In genomic region chr10:9168725-9169124, GRCm38 (mm10) we compare ENCODE assay signal across 32 mouse cellular contexts.
DNase-seq lines count a peak whose midpoint lies in the region; ATAC-seq and TF ChIP-seq lines count a peak whose summit lies in the region.
"Had no signal": no experiment of that assay in that cellular context is flagged by ENCODE, and none has a peak within 500 bp of the region (broad histone marks: within the 10 kb centered on the region; RNA-seq: fewer than 3 reads in every experiment).

No protein-coding gene starts in this region.

- ATAC-seq in forebrain, postnatal 0 days = peak; percentile 34
- no peak for ATAC-seq in forebrain, embryonic 13.5 days
- ATAC-seq in midbrain, embryonic 16.5 days = peak; percentile 44; the same call in 1 of the 2 replicates
- no peak for ATAC-seq in activated CD4-positive, CD25-positive, alpha-beta regulatory T cell, adult 4 months
- ATAC-seq: lung, postnatal 0 days; Patski had no signal

- H3K4me3 ChIP-seq in forebrain, postnatal 0 days (ENCODE audit: low read depth, low read length) = no peak overlapping the region
- no peak overlapping the region for H3K4me3 ChIP-seq in forebrain, embryonic 13.5 days
- no peak overlapping the region for H3K4me3 ChIP-seq in midbrain, embryonic 16.5 days (ENCODE audit: low read depth, low read length)
- H3K4me3 ChIP-seq: embryonic facial prominence, embryonic 15.5 days; forebrain, embryonic 12.5 days; gastrocnemius, adult 2 months; heart, adult 2 months; heart, embryonic 13.5 days; layer of hippocampus, adult 2 months; limb, embryonic 10.5 days; limb, embryonic 15.5 days; liver, embryonic 13.5 days; megakaryocyte, embryonic 14.5 days had no signal

- H3K36me3 ChIP-seq in forebrain, postnatal 0 days (ENCODE audit: insufficient read depth) = no peaks in the 10 kb centered on the region
- no peaks in the 10 kb centered on the region for H3K36me3 ChIP-seq in forebrain, embryonic 13.5 days (ENCODE audit: poor library complexity, severe bottlenecking)
- H3K36me3 ChIP-seq in midbrain, embryonic 16.5 days (ENCODE audit: control insufficient read depth, insufficient read depth, low read length) = no peaks in the 10 kb centered on the region
- H3K36me3 ChIP-seq: embryonic facial prominence, embryonic 15.5 days; forebrain, embryonic 12.5 days; heart, embryonic 13.5 days; limb, embryonic 10.5 days; limb, embryonic 15.5 days; liver, embryonic 13.5 days had no signal

- no peaks in the 10 kb centered on the region for H3K4me1 ChIP-seq in forebrain, postnatal 0 days (ENCODE audit: insufficient read depth)
- peaks cover 15% of the 10 kb centered on the region for H3K4me1 ChIP-seq in forebrain, embryonic 13.5 days
- peaks cover 23% of the 10 kb centered on the region for H3K4me1 ChIP-seq in midbrain, embryonic 16.5 days (ENCODE audit: control insufficient read depth, insufficient read depth, low read length)
- H3K4me1 ChIP-seq: embryonic facial prominence, embryonic 15.5 days; heart, embryonic 13.5 days; limb, embryonic 10.5 days; limb, embryonic 15.5 days; liver, embryonic 13.5 days; megakaryocyte, embryonic 14.5 days had no signal

- H3K27me3 ChIP-seq in forebrain, postnatal 0 days (ENCODE audit: insufficient read depth, low read length) = no peaks in the 10 kb centered on the region
- H3K27me3 ChIP-seq in forebrain, embryonic 13.5 days = no peaks in the 10 kb centered on the region
- H3K27me3 ChIP-seq in midbrain, embryonic 16.5 days (ENCODE audit: control insufficient read depth, insufficient read depth, low read depth, low read length) = no peaks in the 10 kb centered on the region
- H3K27me3 ChIP-seq: embryonic facial prominence, embryonic 15.5 days; forebrain, embryonic 12.5 days; heart, embryonic 13.5 days; limb, embryonic 15.5 days; liver, embryonic 13.5 days; megakaryocyte, embryonic 14.5 days had no signal

- H3K9ac ChIP-seq in forebrain, postnatal 0 days = no peak overlapping the region
- H3K9ac ChIP-seq in forebrain, embryonic 13.5 days = no peak overlapping the region
- H3K9ac ChIP-seq in midbrain, embryonic 16.5 days (ENCODE audit: low read depth, low read length) = no peak overlapping the region
- H3K9ac ChIP-seq: embryonic facial prominence, embryonic 15.5 days; forebrain, embryonic 12.5 days; heart, embryonic 13.5 days; hindbrain, embryonic 14.5 days; limb, embryonic 15.5 days; liver, embryonic 13.5 days had no signal

- WGBS in forebrain, postnatal 0 days = 36% methylated on average over 7 of the region's 7 CpGs
- 56% methylated on average over 7 of the region's 7 CpGs for WGBS in forebrain, embryonic 13.5 days
- WGBS in midbrain, embryonic 16.5 days = 27% methylated on average over 7 of the region's 7 CpGs

- H3K27ac ChIP-seq in forebrain, postnatal 0 days (ENCODE audit: low read depth, low read length) = no peak overlapping the region
- H3K27ac ChIP-seq in forebrain, embryonic 13.5 days = no peak overlapping the region
- peak overlapping the region; percentile 61 for H3K27ac ChIP-seq in midbrain, embryonic 16.5 days (ENCODE audit: low read length)
- H3K27ac ChIP-seq: embryonic facial prominence, embryonic 15.5 days; forebrain, embryonic 12.5 days; gastrocnemius, adult 2 months; heart, adult 2 months; heart, embryonic 13.5 days; hindbrain, embryonic 14.5 days; layer of hippocampus, adult 2 months; limb, embryonic 10.5 days; limb, embryonic 15.5 days; liver, embryonic 13.5 days had no signal

- peak; percentile 44 for DNase-seq in forebrain, postnatal 0 days
- DNase-seq in R1 (ENCODE audit: low read depth, low spot score) = peak; percentile 7
- DNase-seq in brain, embryonic 18.5 days (ENCODE audit: low read depth, low spot score) = peak; percentile 18
- no peak for DNase-seq in layer of hippocampus, postnatal 10 days (ENCODE audit: low spot score in 2 of 2)
- DNase-seq: adrenal gland, postnatal 25 days; cerebellum, adult 9-10 months; cerebellum, postnatal 36 days; gastrocnemius, adult 2 months; gastrocnemius, postnatal 36 days; heart, adult 2 months; heart, postnatal 10 days; kidney, adult 18-20 months; kidney, postnatal 36 days; liver, embryonic 13.5 days; lung, adult 18-20 months; lung, postnatal 4 days; retina, postnatal 1 day; right cerebral cortex, postnatal 14 days; thymus, postnatal 14 days had no signal

- TF ChIP-seq CTCF in forebrain, postnatal 0 days (IDR thresholded peaks at IDR 0.05; ENCODE audit: low read depth) = no peak

- H3K4me2 ChIP-seq in forebrain, postnatal 0 days (ENCODE audit: low read depth) = no peak overlapping the region
- H3K4me2 ChIP-seq in forebrain, embryonic 13.5 days = no peak overlapping the region
- H3K4me2 ChIP-seq in midbrain, embryonic 16.5 days (ENCODE audit: low read length) = no peak overlapping the region
- H3K4me2 ChIP-seq: embryonic facial prominence, embryonic 15.5 days; forebrain, embryonic 12.5 days; heart, embryonic 13.5 days; hindbrain, embryonic 14.5 days; limb, embryonic 15.5 days; liver, embryonic 13.5 days had no signal

- H3K9me3 ChIP-seq in forebrain, postnatal 0 days (ENCODE audit: low read length) = no peaks in the 10 kb centered on the region
- H3K9me3 ChIP-seq in forebrain, embryonic 13.5 days (replicated peaks) = peaks cover 8% of the 10 kb centered on the region; the same call in 1 of the 2 replicates
- no peaks in the 10 kb centered on the region for H3K9me3 ChIP-seq in midbrain, embryonic 16.5 days (replicated peaks; ENCODE audit: control insufficient read depth, low read length, poor library complexity, severe bottlenecking)
- H3K9me3 ChIP-seq: embryonic facial prominence, embryonic 15.5 days; limb, embryonic 10.5 days; limb, embryonic 15.5 days had no signal

Comparison
In these comparisons a context has a peak if more than half of its experiments do, and no peak if none do; other contexts are left out.
1. ATAC-seq: peak in forebrain, postnatal 0 days (single experiment) and midbrain, embryonic 16.5 days (single experiment); none in forebrain, embryonic 13.5 days (single experiment) and activated CD4-positive, CD25-positive, alpha-beta regulatory T cell, adult 4 months (single experiment).
2. DNase-seq: peak in forebrain, postnatal 0 days (single experiment), R1 (single experiment) and brain, embryonic 18.5 days (single experiment); none in layer of hippocampus, postnatal 10 days (0 of 2).